Mouse (Mus musculus): ENCODE results near the gene Cpne5.

GRCm38 (mm10) chr17:29245725-29246124 lies 7.8 kb upstream of the Cpne5 start:
- TF ChIP-seq CTCF (IDR thresholded peaks at IDR 0.05; ENCODE audit: low read depth, low read length) (no peak), POLR2A (IDR thresholded peaks at IDR 0.05; ENCODE audit: extremely low read depth, insufficient read depth, low read length) (no peak)

Measured in liver, adult 2 months (tissue).